Mouse (Mus musculus): ENCODE data around the gene Uck2.

- TF ChIP-seq CTCF (IDR thresholded peaks at IDR 0.05; ENCODE audit: borderline replicate concordance, control insufficient read depth, extremely low read depth, insufficient read depth, low read length, poor library complexity): no peak
- no peak for TF ChIP-seq POLR2A (IDR thresholded peaks at IDR 0.05; ENCODE audit: control insufficient read depth, extremely low read depth, insufficient read depth, low read length, poor library complexity)
These were observed 5.9 kb downstream of the Uck2 start for GRCm38 (mm10) chr1:167279160-167279715.
